Mouse (Mus musculus) central nervous system, embryonic 11.5 days (tissue): Measurements from ENCODE around the gene Ercc4. TPM values are rescaled to one million over a fixed set of nuclear protein-coding genes. Genes with fewer than 3 reads are reported as not detected.

Experiments
- polyA plus RNA-seq: library from polyadenylated mRNA; depleted of rRNA; stranded (reverse); fragments of >200 nt; gene quantifications from 2 replicates; pipeline ENCODE4 v1.2.3, GENCODE M21; 2012; rRNA removed

Gene Ercc4
- polyA plus RNA-seq, result 13.8 and 14.2 TPM in 2 replicates

GRCm38 (mm10) chr16:13109156-13109989, at the start of gene Ercc4:
Gene Ercc4 (plus strand): TSS chr16:13109684.

Other genes with a start within 250 kb of the Ercc4 start
- 5.8 and 11.3 TPM in 2 replicates for gene Mrtfb, start 146.8 kb downstream of the Ercc4 start, polyA plus RNA-seq